Mouse (Mus musculus) forebrain, embryonic 11.5 days (tissue): ENCODE measurements at regions not wholly inside any gene's neighbourhood (a gene's known extent, or its start where the extent isn't known, plus 50 kb on each side); places are given as distances from the start of the nearest gene placed in this dataset.

Experiments
- ATAC-seq: fragments of 200-750 bp; cut with Nextera tagmentation; replicated peaks from 2 replicates; pipeline ENCODE4 v1.8.0; 2017; ENCODE audit warnings: moderate TSS enrichment; ENCODE audit not compliant: low FRiP score
- DNase-seq: peaks from one replicate; pipeline ENCODE4 v3.0.0-alpha.2; 2017; ENCODE audit warnings: low spot score
- H3K27ac ChIP-seq: fragments of 300-500 bp; sonication (generic); 2 replicates; pipeline ENCODE4 v1.5.1; 2014; ENCODE audit warnings: low read depth, low read length
- H3K27me3 ChIP-seq: fragments of 300-500 bp; sonication (generic); 2 replicates; pipeline ENCODE4 v1.6.1; 2014; ENCODE audit warnings: mild to moderate bottlenecking, low read length, mixed read lengths; ENCODE audit not compliant: control insufficient read depth, insufficient read depth
- H3K36me3 ChIP-seq: fragments of 300-500 bp; sonication (generic); 2 replicates; pipeline ENCODE4 v1.6.1; 2014; ENCODE audit warnings: mild to moderate bottlenecking, low read length, moderate library complexity, mixed read lengths; ENCODE audit not compliant: control insufficient read depth, insufficient read depth
- H3K4me1 ChIP-seq: fragments of 300-500 bp; sonication (generic); replicated peaks from 2 replicates; pipeline ENCODE4 v1.6.1; 2014; ENCODE audit warnings: low read length, mixed read lengths; ENCODE audit not compliant: control insufficient read depth, insufficient read depth
- H3K4me2 ChIP-seq: fragments of 300-500 bp; sonication (generic); 2 replicates; pipeline ENCODE4 v1.6.1; 2014; ENCODE audit warnings: low read depth, mild to moderate bottlenecking, low read length, moderate library complexity, mixed read lengths; ENCODE audit not compliant: severe bottlenecking
- H3K4me3 ChIP-seq: fragments of 300-500 bp; sonication (generic); 2 replicates; pipeline ENCODE4 v1.5.1; 2014; ENCODE audit warnings: low read depth, low read length
- H3K9ac ChIP-seq: fragments of 300-500 bp; sonication (generic); 2 replicates; pipeline ENCODE4 v1.6.1; 2014; ENCODE audit warnings: low read length
- H3K9me3 ChIP-seq: fragments of 300-500 bp; sonication (generic); 2 replicates; pipeline ENCODE4 v1.6.1; 2016; ENCODE audit warnings: low read length, mixed read lengths; ENCODE audit not compliant: control insufficient read depth
- WGBS: fragments of 180-500 bp; shearing (Covaris S2); extraction: QIAGEN DNeasy Blood & Tissue Kit; methylation state at CpG from one replicate; pipeline ENCODE4 v1.1.7; 2014; 5-methylcytosine and 5-hydroxymethylcytosine counted together

DNA sequence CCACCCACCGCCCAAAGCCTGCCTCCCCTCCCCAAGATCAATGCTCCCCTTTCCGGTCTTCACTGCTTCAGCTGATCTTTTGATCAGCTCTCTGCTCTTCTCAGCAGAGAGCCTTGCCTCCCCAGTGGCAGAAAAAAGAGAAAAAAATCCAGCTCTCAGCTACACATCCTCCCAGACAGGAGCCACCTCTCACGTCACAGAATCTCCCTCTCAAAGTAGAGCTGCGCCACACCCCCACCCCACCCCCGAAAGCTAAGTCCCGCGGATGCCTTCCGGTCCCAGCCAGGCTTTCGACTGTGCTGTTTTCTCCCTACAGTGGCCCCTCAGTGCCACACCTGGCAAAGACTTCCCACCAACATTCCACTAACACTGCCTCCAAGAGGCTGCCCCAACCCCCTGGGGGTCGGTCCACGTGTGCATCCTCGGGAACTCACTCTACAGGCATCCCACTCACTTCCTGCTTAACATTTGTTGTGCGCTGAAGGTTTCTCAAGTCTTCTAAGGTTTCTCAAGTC lies 99.4 kb downstream of the Il20rb start:
- H3K27ac ChIP-seq = no peak overlapping the region
- H3K27me3 ChIP-seq = no peaks in the 10 kb centered on the region
- no peaks in the 10 kb centered on the region for H3K9me3 ChIP-seq
- no peaks in the 10 kb centered on the region for H3K36me3 ChIP-seq
- WGBS = 40% methylated on average over 13 of the region's 13 CpGs
- no peak overlapping the region for H3K4me2 ChIP-seq
- ATAC-seq (no peak), DNase-seq (no peak)
- H3K4me3 ChIP-seq = no peak overlapping the region
- no peaks in the 10 kb centered on the region for H3K4me1 ChIP-seq
- H3K9ac ChIP-seq = no peak overlapping the region

DNA sequence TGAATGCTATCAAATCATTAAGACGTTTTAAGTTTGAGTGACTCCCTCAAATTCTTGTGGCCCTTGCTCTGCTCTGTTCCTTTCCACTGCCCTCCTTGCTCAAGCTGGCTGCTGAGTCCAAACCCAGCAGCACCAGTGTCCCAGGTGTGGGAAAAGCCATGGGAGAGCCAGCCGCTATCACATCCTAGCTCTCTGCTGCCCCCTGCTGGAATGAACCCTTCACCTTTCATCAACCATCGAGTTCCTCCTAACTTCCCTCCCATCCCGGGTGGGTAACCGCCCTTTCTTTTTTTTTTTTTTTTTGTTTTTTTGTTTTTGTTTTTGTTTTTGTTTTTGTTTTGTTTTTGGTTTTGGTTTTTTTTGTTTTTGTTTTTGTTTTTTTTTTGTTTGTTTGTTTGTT lies 104.1 kb downstream of the Il20rb start:
- H3K36me3 ChIP-seq = no peaks in the 10 kb centered on the region
- 48% methylated on average over 5 of the region's 5 CpGs for WGBS
- no peak for ATAC-seq

DNA sequence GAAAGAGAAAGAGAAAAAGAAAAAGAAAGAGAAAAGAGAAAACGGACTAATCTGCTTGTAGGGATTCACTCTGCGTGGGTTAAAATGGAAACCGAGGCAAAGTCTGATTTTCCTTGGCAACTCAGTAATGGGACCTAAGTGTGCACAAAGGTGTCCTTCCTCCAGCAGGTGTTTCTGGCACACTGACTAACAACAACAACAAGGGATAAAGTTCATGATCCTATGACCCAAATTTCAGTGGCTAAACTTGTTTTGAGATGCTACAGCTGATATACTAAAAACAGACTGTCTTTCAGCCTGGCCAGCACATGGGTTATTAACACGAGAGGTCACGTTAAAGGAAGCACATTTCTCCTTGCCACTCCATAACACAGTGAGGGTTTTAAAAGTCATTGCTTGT lies 116.7 kb downstream of the Il20rb start:
- Histone ChIP-seq H3K27me3 (no peaks in the 10 kb centered on the region), H3K4me1 (no peaks in the 10 kb centered on the region), H3K9me3 (no peaks in the 10 kb centered on the region), H3K27ac (no peak overlapping the region), H3K36me3 (no peaks in the 10 kb centered on the region), H3K4me3 (no peak overlapping the region), H3K4me2 (no peak overlapping the region), H3K9ac (no peak overlapping the region)
- WGBS = 88% methylated on average over 5 of the region's 5 CpGs
- ATAC-seq (no peak), DNase-seq (no peak)

More for the DNA sequence above, 104.1 kb downstream of the Il20rb start:
- Histone ChIP-seq H3K27ac (no peak overlapping the region), H3K27me3 (no peaks in the 10 kb centered on the region), H3K4me3 (no peak overlapping the region), H3K9me3 (no peaks in the 10 kb centered on the region; the same call in 1 of the 2 replicates), H3K4me2 (no peak overlapping the region), H3K4me1 (no peaks in the 10 kb centered on the region), H3K9ac (no peak overlapping the region)
- peak; percentile 86 for DNase-seq

DNA sequence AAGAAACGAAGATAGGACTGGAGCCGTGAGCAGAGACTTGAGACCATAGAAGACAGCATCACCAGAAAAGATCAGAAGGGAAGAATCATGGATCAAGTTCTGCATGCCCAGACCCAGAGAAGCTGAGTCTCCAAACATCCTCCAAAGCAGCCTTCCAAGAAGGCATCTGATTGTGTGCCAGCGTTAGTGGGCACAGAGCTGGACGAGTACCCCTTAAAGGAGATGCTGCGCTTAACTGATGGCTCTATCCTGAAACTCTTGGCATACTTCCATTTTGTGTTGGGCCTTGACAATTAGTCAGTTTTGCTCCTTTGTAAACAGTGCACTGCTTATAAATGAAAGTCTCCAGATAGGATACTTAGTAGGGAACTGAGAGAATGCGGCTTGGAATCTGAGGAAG lies 119.8 kb downstream of the Il20rb start:
- WGBS = 76% methylated on average over 6 of the region's 6 CpGs

DNA sequence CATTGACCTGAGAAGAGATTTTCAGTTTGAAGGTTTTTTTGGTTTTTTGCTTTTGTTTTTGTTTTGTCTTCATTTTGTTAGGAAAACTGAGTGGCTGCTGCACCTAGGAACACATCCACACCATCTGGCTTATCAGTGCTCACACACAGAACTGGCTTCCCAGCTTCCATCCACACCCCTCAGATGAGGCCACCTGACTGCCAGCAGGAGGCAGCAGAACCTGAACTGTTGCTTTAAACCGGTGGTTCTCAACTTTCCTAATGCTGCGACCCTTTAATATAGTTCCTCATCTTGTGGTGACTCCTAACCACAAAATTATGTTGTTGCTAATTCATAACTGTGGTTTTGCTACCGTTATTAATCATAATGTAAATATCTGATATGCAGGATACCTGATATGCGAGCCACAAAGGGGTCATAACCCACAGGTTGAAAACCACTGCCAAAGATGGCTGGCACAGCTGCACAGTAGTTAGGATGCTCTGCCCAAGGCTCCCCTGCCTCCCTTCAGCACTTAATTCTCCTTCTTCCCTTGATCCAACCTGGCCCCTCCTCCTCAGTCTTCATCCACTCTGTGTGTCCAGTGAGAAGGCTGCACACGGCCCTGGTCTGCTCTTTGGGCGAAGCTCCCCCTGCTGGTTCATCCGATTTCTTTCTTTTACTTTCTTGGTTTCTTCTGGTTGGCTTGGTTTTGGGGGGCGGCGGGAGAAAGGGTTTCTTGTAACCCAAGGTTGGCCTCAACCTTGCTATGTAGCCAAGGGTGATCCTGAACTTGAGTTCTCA lies 126.5 kb downstream of the Il20rb start:
- H3K4me1 ChIP-seq = peaks cover 6% of the 10 kb centered on the region
- no peak overlapping the region for H3K4me3 ChIP-seq
- peak; percentile 60; the same call in 1 of the 2 replicates for ATAC-seq
- H3K27me3 ChIP-seq = no peaks in the 10 kb centered on the region; the same call in 1 of the 2 replicates
- H3K36me3 ChIP-seq = no peaks in the 10 kb centered on the region
- no peaks in the 10 kb centered on the region for H3K9me3 ChIP-seq
- 66% methylated on average over 9 of the region's 9 CpGs for WGBS
- no peak overlapping the region for H3K27ac ChIP-seq
- H3K9ac ChIP-seq = no peak overlapping the region
- H3K4me2 ChIP-seq = no peak overlapping the region
- DNase-seq = peak; percentile 70

More for the DNA sequence above, 119.8 kb downstream of the Il20rb start:
- ATAC-seq (no peak), DNase-seq (no peak)
- no peak overlapping the region for H3K27ac ChIP-seq
- H3K36me3 ChIP-seq = no peaks in the 10 kb centered on the region
- H3K9ac ChIP-seq = no peak overlapping the region
- H3K4me1 ChIP-seq = no peaks in the 10 kb centered on the region
- no peak overlapping the region for H3K4me3 ChIP-seq
- H3K4me2 ChIP-seq = no peak overlapping the region
- no peaks in the 10 kb centered on the region for H3K27me3 ChIP-seq
- H3K9me3 ChIP-seq = no peaks in the 10 kb centered on the region

DNA sequence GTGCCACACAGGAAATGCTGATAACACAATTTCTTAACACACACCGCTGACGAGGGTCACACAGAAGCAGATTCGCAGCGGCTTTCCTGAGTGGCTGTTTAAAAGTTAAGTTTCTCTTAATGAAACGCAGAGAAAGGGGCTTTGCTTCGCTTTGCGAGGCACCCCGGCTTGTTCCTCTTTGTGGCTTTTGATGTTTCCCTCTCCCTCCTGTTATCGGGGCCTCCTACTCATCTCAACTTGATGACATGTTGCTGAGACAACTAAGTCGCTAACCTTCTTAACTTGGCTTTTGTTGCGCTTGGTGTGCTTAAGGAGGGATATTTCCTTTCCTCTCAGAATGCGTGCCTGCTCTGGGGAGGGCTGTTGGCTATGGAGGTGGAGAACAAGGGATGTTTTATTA lies 129.0 kb downstream of the Il20rb start:
- Histone ChIP-seq H3K9ac (peak overlapping the region; percentile 14; the same call in 1 of the 2 replicates), H3K4me3 (no peak overlapping the region), H3K27me3 (no peaks in the 10 kb centered on the region; the same call in 1 of the 2 replicates), H3K4me2 (0 out of 2 replicates have a peak overlapping the region, but pooled peaks have one; percentile 15), H3K9me3 (no peaks in the 10 kb centered on the region), H3K27ac (no peak overlapping the region), H3K4me1 (peaks cover 6% of the 10 kb centered on the region), H3K36me3 (no peaks in the 10 kb centered on the region)
- no peak for ATAC-seq
- 19% methylated on average over 12 of the region's 12 CpGs for WGBS
- no peak for DNase-seq

DNA sequence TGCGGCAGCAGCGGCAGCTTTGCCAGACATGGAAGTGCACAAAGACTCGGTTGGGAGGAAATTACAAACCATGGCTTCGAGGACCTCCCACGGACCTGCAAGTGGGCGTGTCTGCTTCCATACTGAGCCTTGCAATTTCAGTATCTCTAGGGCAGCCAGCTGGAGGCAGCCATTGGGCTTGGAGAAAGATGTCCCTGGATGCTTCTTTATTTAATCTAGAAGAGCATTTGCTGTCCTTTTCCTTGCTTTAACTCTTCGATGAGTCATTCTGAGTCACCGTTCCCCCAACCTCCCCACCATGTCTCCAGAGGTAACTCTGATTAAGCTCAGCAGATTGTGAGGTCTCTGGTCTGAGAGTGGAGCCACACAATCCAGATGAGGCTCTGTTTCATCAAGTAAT lies 145.8 kb downstream of the Il20rb start:
- ATAC-seq (no peak), DNase-seq (no peak)
- no peak overlapping the region for H3K9ac ChIP-seq
- H3K27me3 ChIP-seq = no peaks in the 10 kb centered on the region
- WGBS = 77% methylated on average over 8 of the region's 8 CpGs
- H3K4me2 ChIP-seq = no peak overlapping the region
- no peak overlapping the region for H3K4me3 ChIP-seq
- H3K4me1 ChIP-seq = no peaks in the 10 kb centered on the region
- no peaks in the 10 kb centered on the region for H3K9me3 ChIP-seq
- H3K27ac ChIP-seq = no peak overlapping the region
- H3K36me3 ChIP-seq = no peaks in the 10 kb centered on the region

DNA sequence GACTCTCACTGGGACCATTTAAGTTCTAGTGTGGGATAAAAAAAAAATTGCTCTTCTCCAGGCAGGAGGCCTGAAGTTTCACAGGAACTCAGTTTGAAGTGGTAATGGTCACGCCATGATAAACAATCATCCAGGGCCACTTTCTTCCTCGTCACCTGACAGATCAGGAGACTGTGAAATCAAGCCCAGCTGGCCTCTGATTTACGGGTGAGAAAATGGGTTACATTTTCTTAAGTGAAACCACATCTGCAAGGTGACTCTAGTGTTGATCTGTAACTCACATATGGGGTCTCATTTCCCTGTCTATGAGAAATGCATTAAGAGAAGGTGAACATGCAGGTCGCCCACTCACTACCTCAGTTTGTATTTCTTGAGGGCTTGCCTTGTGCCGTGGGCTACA lies 178.8 kb downstream of the Il20rb start:
- Histone ChIP-seq H3K4me2 (no peak overlapping the region), H3K36me3 (no peaks in the 10 kb centered on the region), H3K4me3 (no peak overlapping the region), H3K27ac (no peak overlapping the region), H3K27me3 (no peaks in the 10 kb centered on the region), H3K4me1 (no peaks in the 10 kb centered on the region), H3K9me3 (no peaks in the 10 kb centered on the region), H3K9ac (no peak overlapping the region)
- 79% methylated on average over 5 of the region's 5 CpGs for WGBS
- DNase-seq (no peak), ATAC-seq (no peak)

DNA sequence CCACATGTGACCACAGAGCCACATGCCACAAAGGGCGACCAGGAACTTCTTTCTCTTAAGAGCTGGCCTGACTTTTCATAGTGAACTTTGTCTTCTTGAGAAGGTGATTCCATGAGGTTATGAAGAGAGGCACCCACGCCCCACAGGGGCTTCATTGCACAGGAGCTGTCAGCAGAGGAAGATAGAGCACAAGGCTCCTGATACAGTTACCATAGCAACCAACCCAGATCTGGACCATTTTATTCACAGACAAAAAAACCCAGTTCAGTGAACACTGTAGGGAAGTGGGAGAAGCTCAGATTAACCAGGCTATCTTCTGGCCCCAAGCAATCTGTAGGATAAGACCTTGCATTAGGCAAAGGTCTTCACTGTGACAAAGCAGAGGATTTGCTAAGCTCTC lies 179.2 kb downstream of the Il20rb start:
- Histone ChIP-seq H3K27me3 (no peaks in the 10 kb centered on the region), H3K36me3 (no peaks in the 10 kb centered on the region), H3K9ac (no peak overlapping the region), H3K4me1 (no peaks in the 10 kb centered on the region), H3K4me3 (no peak overlapping the region), H3K4me2 (no peak overlapping the region), H3K27ac (no peak overlapping the region), H3K9me3 (no peaks in the 10 kb centered on the region)
- WGBS = 66% methylated on average over 2 of the region's 2 CpGs
- no peak for DNase-seq
- ATAC-seq = no peak
